Mouse (Mus musculus) left cerebral cortex, adult 9 months (tissue): ENCODE data around the gene Rreb1.

Experiments used
- DNase-seq, 2 experiments: peaks; one replicate each; pipeline ENCODE4 v3.0.0; 2022; ENCODE audit warnings: low spot score in 2 of 2

Rreb1 gene

GRCm38 (mm10) chr13:37979506-37979905 lies 201.3 kb downstream of the Rreb1 start:
- DNase-seq = no peak

DNA sequence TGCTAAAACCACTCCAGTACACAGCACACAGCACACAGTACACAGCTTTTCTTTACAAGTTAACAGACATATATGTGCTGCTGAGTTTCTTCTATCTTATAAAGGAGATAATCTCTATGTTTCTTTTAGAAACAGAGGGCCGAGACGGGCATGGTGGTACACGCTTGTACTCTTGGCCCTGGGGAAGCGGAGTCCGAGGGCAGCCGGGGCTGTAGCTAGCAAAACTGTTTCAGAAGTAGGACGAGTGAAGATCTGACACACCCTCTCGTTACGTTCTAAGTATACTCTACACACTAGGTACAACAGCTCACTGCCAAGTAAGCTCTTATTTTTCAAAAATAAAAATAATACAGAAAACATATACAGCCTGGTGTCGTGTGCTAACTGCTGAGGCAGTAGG lies 202.1 kb downstream of the Rreb1 start:
- DNase-seq = no peak

GRCm38 (mm10) chr13:37981063-37981462 lies 202.9 kb downstream of the Rreb1 start:
- no peak for DNase-seq

DNA sequence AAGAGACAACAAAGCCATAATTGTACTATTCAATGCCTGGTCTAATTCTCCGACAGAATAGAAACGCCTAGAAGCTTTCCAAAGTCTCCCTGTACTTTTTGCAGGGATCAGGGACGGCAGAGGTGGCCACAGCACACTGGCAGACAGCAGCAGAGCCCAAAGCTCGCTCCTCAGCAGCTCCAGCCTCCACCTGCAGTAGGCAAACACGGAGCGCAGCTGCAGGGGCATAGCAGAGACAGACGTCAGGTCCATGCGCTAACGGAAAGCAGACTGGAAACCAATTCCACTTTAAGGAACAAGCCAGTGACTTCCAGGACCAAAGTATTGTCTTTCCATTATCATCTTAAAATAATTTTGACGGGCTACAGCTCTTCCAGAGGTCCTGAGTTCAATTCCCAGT lies 208.0 kb downstream of the Rreb1 start:
- no peak for DNase-seq

GRCm38 (mm10) chr13:37989701-37990100 lies 211.5 kb downstream of the Rreb1 start:
- DNase-seq = no peak

GRCm38 (mm10) chr13:37992638-37993371 lies 214.6 kb downstream of the Rreb1 start:
- DNase-seq = no peak

GRCm38 (mm10) chr13:37993376-37993703 lies 215.1 kb downstream of the Rreb1 start:
- DNase-seq = no peak

DNA sequence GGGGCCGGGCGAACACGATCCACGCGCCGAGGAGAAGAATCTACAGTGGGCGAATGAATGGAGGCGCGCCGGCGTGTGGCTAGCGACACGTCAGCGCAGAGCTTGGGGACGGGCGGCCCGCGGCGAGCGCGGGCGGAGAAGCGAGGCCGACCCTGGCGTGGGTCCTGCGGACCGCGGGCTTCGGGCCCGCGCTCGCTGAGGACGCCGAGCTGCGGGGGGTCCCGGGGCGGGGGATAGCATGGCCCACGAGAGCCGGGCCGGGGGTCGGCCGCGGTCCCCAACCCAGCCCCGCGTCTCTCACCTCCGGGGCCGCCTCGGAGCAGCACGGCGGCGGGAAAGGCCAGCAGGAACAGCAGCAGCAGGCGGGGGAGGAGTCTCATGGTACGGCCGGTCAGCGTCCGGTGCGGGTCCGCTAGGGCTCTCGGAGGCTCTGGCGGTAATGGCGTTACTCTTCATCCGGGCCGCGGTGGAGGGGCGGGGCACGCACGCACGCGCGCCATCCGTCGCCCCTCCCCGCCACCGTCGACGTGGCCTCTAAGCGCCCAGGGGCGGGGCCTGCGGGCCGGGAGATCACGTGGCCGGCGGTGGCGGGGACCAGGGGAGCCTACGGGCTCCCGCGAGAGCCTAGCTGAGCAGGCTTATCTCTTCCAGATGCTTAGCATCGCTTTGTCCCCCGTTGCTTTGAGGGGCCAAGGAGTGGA lies 215.7 kb downstream of the Rreb1 start, which contains the start of gene Ssr1:
Ssr1 (minus strand) TSS at position 514 of the 701 bp plus-strand sequence.
- DNase-seq = peak; percentile 88 to 93

DNA sequence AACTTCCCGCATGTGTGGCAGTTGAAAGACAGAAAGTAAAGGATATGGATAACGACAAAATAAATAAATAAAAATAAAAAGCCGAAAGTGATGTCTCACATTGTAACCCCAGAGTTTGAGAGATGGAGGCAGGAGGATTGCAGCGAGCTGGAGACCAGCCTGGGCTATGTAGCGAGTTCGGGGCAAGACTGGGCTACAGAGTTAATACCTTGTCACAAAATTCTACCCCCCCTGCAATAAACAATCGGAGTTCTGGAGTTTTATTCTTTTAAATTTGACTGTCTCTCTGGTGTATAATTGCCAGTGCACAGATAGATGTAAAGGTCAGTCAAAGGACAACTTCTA lies 216.2 kb downstream of the Rreb1 start:
- no peak for DNase-seq

GRCm38 (mm10) chr13:37999713-38000112 lies 221.5 kb downstream of the Rreb1 start:
- no peak for DNase-seq
